Comparison of ENCODE assay signal across 9 mouse cellular contexts in genomic region chr4:125921550-125922316, GRCm38 (mm10).
DNase-seq lines count a peak whose midpoint lies in the region; ATAC-seq and TF ChIP-seq lines count a peak whose summit lies in the region.
"Had no signal": no experiment of that assay in that cellular context is flagged by ENCODE, and none has a peak within 500 bp of the region (broad histone marks: within the 10 kb centered on the region; RNA-seq: fewer than 3 reads in every experiment).

No protein-coding gene starts in this region.

- peak; percentile 83 for DNase-seq in heart, embryonic 10.5 days (ENCODE audit: low spot score)
- DNase-seq in heart, adult 9 months (ENCODE audit: low spot score in 2 of 2): no peak
- DNase-seq in ES-CJ7 (ENCODE audit: low read depth, low spot score): peak; percentile 90
- DNase-seq in cerebellum, postnatal 4 days (ENCODE audit: low spot score in 2 of 2): peak; percentile 60 to 74
- DNase-seq in heart, postnatal 4 days: peak; percentile 57
- DNase-seq in left cerebral cortex, adult 2 months (ENCODE audit: extremely low spot score in 1 of 2, low spot score in 2 of 2): peak in 1 of 2 experiments; percentile 41
- peak; percentile 81 for DNase-seq in retina, embryonic 14.5 days (ENCODE audit: low spot score)

- TF ChIP-seq CTCF in left cerebral cortex, adult 2 months (IDR thresholded peaks at IDR 0.05): peak; percentile 59

- peak overlapping the region; percentile 41 for H3K4me3 ChIP-seq in heart, embryonic 10.5 days
- H3K4me3 ChIP-seq in left cerebral cortex, adult 2 months: no peak overlapping the region

- intact Hi-C loops in left cerebral cortex, adult 2 months (cut with DNase I): no loop called here

- H3K9me3 ChIP-seq in heart, embryonic 10.5 days: no peaks in the 10 kb centered on the region

- peaks cover 15% of the 10 kb centered on the region for H3K4me1 ChIP-seq in heart, embryonic 10.5 days

- 0 out of 2 replicates have a peak overlapping the region, but pooled peaks have one; percentile 53 for H3K27ac ChIP-seq in heart, embryonic 10.5 days
- H3K27ac ChIP-seq in left cerebral cortex, adult 2 months: no peak overlapping the region

- no peak for ATAC-seq in megakaryocyte progenitor cell, adult 5-6 weeks (replicated peaks; ENCODE audit: poor library complexity)
- ATAC-seq: Patski had no signal

- 9% methylated on average over 19 of the region's 19 CpGs for WGBS in heart, embryonic 10.5 days

- peaks cover 53% of the 10 kb centered on the region for H3K27me3 ChIP-seq in heart, embryonic 10.5 days (ENCODE audit: insufficient read depth, poor library complexity, severe bottlenecking)
- H3K27me3 ChIP-seq: Patski had no signal

- H3K36me3 ChIP-seq in heart, embryonic 10.5 days: no peaks in the 10 kb centered on the region

Comparison
In these comparisons a context has a peak if more than half of its experiments do, and no peak if none do; other contexts are left out.
1. DNase-seq: peak in heart, embryonic 10.5 days (single experiment), ES-CJ7 (single experiment), cerebellum, postnatal 4 days (2 of 2), heart, postnatal 4 days (single experiment) and retina, embryonic 14.5 days (single experiment); none in heart, adult 9 months (0 of 2).